Mouse (Mus musculus) CH12.LX (cell line): ENCODE data around the gene Gtf2h4. TPM values are rescaled to one million over a fixed set of nuclear protein-coding genes. Genes with fewer than 3 reads are reported as not detected.

ENCODE experiments used
- DNase-seq: peaks from one replicate; pipeline ENCODE4 v3.0.0-alpha.2; 2013; ENCODE audit errors: extremely low read depth
- H3K27ac ChIP-seq: 2 replicates; pipeline ENCODE4 v1.5.1; 2012; ENCODE audit warnings: low read depth, mild to moderate bottlenecking, control low read depth, moderate library complexity; ENCODE audit not compliant: insufficient read depth
- H3K27me3 ChIP-seq: replicated peaks from 2 replicates; pipeline ENCODE3; 2012; ENCODE audit warnings: inconsistent platforms
- H3K36me3 ChIP-seq, 2 experiments: replicated peaks in 1 of 2; 2 replicates each; pipeline versions ENCODE3 to v1.6.1; 2012; ENCODE audit warnings: inconsistent platforms in 1 of 2, low read length in 1 of 2, mild to moderate bottlenecking in 1 of 2, mixed read lengths in 1 of 2, moderate library complexity in 1 of 2; ENCODE audit not compliant: control insufficient read depth in 1 of 2, insufficient read depth in 1 of 2
- H3K4me1 ChIP-seq, 2 experiments: 2 replicates each; pipeline ENCODE4 v1.6.1; 2012; ENCODE audit warnings: inconsistent platforms in 1 of 2, moderate library complexity in 1 of 2; ENCODE audit not compliant: insufficient read depth in 2 of 2, control insufficient read depth in 1 of 2
- H3K4me2 ChIP-seq: 2 replicates; pipeline ENCODE4 v1.6.1; 2012; ENCODE audit warnings: low read depth, mild to moderate bottlenecking, control low read depth; ENCODE audit not compliant: poor library complexity, insufficient read depth, severe bottlenecking
- H3K4me3 ChIP-seq, 3 experiments: fragments of 150-350 bp in 1 of 3; sonication (generic) in 1 of 3; replicated peaks in 1 of 3; 2 replicates each; pipeline versions ENCODE3 to v1.5.1; 2011 to 2012; ENCODE audit warnings: low read depth in 2 of 3, low read length in 2 of 3, mild to moderate bottlenecking in 2 of 3, moderate library complexity in 2 of 3, control low read depth in 1 of 3, improper control_type of control experiment in 1 of 3, inconsistent platforms in 1 of 3, mixed read lengths in 1 of 3; ENCODE audit not compliant: poor library complexity in 1 of 3
- H3K79me2 ChIP-seq: replicated peaks from 2 replicates; pipeline ENCODE4 v1.6.1; 2012; ENCODE audit warnings: mild to moderate bottlenecking, moderate library complexity; ENCODE audit not compliant: control insufficient read depth, poor library complexity, insufficient read depth, severe bottlenecking; ENCODE audit errors: extremely low read depth
- H3K9ac ChIP-seq: 2 replicates; pipeline ENCODE4 v1.6.1; 2012; ENCODE audit warnings: low read depth, mild to moderate bottlenecking, control low read depth, moderate library complexity; ENCODE audit not compliant: insufficient read depth
- H3K9me3 ChIP-seq: replicated peaks from 2 replicates; pipeline ENCODE3; 2012; ENCODE audit warnings: low read length, inconsistent platforms, mixed read lengths
- BHLHE40 ChIP-seq: IDR thresholded peaks from 2 replicates; pipeline ENCODE4 v1.6.1; 2011; ENCODE audit warnings: mild to moderate bottlenecking, low read depth, low read length, improper control_type of control experiment
- CTCF ChIP-seq, 2 experiments: IDR thresholded peaks in 1 of 2; conservative IDR thresholded peaks in 1 of 2; 2 replicates each; pipeline ENCODE4 v1.5.1; 2011 to 2012; ENCODE audit warnings: low read depth in 2 of 2, low read length in 2 of 2, improper control_type of control experiment in 1 of 2, inconsistent platforms in 1 of 2, mild to moderate bottlenecking in 1 of 2, moderate library complexity in 1 of 2
- E2F4 ChIP-seq: IDR thresholded peaks from 2 replicates; pipeline ENCODE4 v1.6.1; 2011; ENCODE audit warnings: low read depth, low read length, improper control_type of control experiment; ENCODE audit not compliant: insufficient replicate concordance
- ELF1 ChIP-seq: IDR thresholded peaks from 2 replicates; pipeline ENCODE4 v1.6.1; 2014; ENCODE audit warnings: low read depth, mild to moderate bottlenecking, inconsistent platforms, low read length, improper control_type of control experiment
- EP300 ChIP-seq: IDR thresholded peaks from 2 replicates; pipeline ENCODE4 v1.6.1; 2011; ENCODE audit warnings: low read length, improper control_type of control experiment
- HCFC1 ChIP-seq: IDR thresholded peaks from 2 replicates; pipeline ENCODE4 v1.6.1; 2012; ENCODE audit warnings: low read depth, mild to moderate bottlenecking, inconsistent platforms, low read length, improper control_type of control experiment
- NELFE ChIP-seq: IDR thresholded peaks from 2 replicates; pipeline ENCODE4 v1.6.1; 2011; ENCODE audit warnings: low read depth, low read length, improper control_type of control experiment
- NRF1 ChIP-seq: IDR thresholded peaks from 2 replicates; pipeline ENCODE4 v1.6.1; 2014; ENCODE audit warnings: low read depth, mild to moderate bottlenecking, inconsistent platforms, low read length, improper control_type of control experiment, moderate library complexity
- PAX5 ChIP-seq: IDR thresholded peaks from 2 replicates; pipeline ENCODE4 v1.6.1; 2012; ENCODE audit warnings: low read length, inconsistent platforms, mixed read lengths
- POLR2A ChIP-seq: IDR thresholded peaks from 2 replicates; pipeline ENCODE4 v1.6.1; 2011; ENCODE audit warnings: low read depth, mild to moderate bottlenecking, improper control_type of control experiment, low read length
- RAD21 ChIP-seq: IDR thresholded peaks from 2 replicates; pipeline ENCODE4 v1.6.1; 2011; ENCODE audit warnings: low read depth, mild to moderate bottlenecking, low read length, improper control_type of control experiment, moderate library complexity
- RCOR1 ChIP-seq: conservative IDR thresholded peaks from 2 replicates; pipeline ENCODE4 v1.6.1; 2012; ENCODE audit warnings: low read depth, mild to moderate bottlenecking, inconsistent platforms, low read length, improper control_type of control experiment
- SMC3 ChIP-seq: IDR thresholded peaks from 2 replicates; pipeline ENCODE4 v1.6.1; 2011; ENCODE audit warnings: low read depth, low read length, improper control_type of control experiment
- TBP ChIP-seq: conservative IDR thresholded peaks from 2 replicates; pipeline ENCODE4 v1.6.1; 2011; ENCODE audit warnings: low read depth, low read length, improper control_type of control experiment
- TCF12 ChIP-seq: IDR thresholded peaks from 2 replicates; pipeline ENCODE4 v1.6.1; 2014; ENCODE audit warnings: low read depth, mild to moderate bottlenecking, inconsistent platforms, low read length, improper control_type of control experiment
- USF1 ChIP-seq: IDR thresholded peaks from 2 replicates; pipeline ENCODE4 v1.6.1; 2014; ENCODE audit warnings: low read depth, mild to moderate bottlenecking, inconsistent platforms, low read length, improper control_type of control experiment
- ZC3H11A ChIP-seq: IDR thresholded peaks from 2 replicates; pipeline ENCODE4 v1.6.1; 2012; ENCODE audit warnings: low read depth, mild to moderate bottlenecking, inconsistent platforms, low read length, improper control_type of control experiment
- ZKSCAN1 ChIP-seq: IDR thresholded peaks from 2 replicates; pipeline ENCODE4 v1.6.1; 2012; ENCODE audit warnings: low read depth, inconsistent platforms, low read length, improper control_type of control experiment, borderline replicate concordance
- dilution Hi-C: fragments of 300-500 bp; cut with MboI; formaldehyde crosslinking; loops from 2 replicates; pipeline ENCODE4 v1.14.3; 2020; ENCODE audit warnings: low sequenced_read_pairs; ENCODE audit not compliant: extremely low pct_unique_long_range_greater_than_20kb, extremely low pct_ligation_motif_present
- in situ Hi-C: fragments of 300-500 bp; cut with MboI; formaldehyde crosslinking; loops from 3 replicates; pipeline ENCODE4 v1.14.3; 2019; ENCODE audit warnings: low sequenced_read_pairs, low pct_ligation_motif_present, low pct_unique_long_range_greater_than_20kb, mixed read lengths
- polyA plus RNA-seq: library from polyadenylated mRNA; unstranded; fragments of >175 nt; gene quantifications from 2 replicates; pipeline ENCODE4 v1.2.1, GENCODE M21; 2012; ENCODE audit warnings: low read depth; ENCODE audit not compliant: insufficient read length
- total RNA-seq, 2 experiments: library from RNA; depleted of rRNA; stranded (reverse); fragments of 300-350 nt in 1 of 2; fragments of >200 nt in 1 of 2; gene quantifications; 2 replicates each; pipeline ENCODE4 v1.2.3; 2012 to 2014

Gene Gtf2h4
- total and polyA plus RNA-seq, 3 experiments, result 40.0 to 55.7 (median 40.7) TPM

- Histone ChIP-seq H3K4me2 (no peak overlapping the region), H3K27ac (no peak overlapping the region), H3K9ac (no peak overlapping the region), H3K9me3 (no peaks in the 10 kb centered on the region), H3K36me3 (peaks cover 13 to 32% of the 10 kb centered on the region in 2 experiments), H3K4me1 (peaks cover 5 to 28% of the 10 kb centered on the region in 2 experiments; a peak in 2 of 4 replicates), H3K4me3 (no peak overlapping the region), H3K79me2 (no peaks in the 10 kb centered on the region), H3K27me3 (no peaks in the 10 kb centered on the region)
- in situ Hi-C loops (no loop called here), dilution Hi-C loops (no loop called here)
- no peak for DNase-seq
- no peak for TF ChIP-seq TBP
- no peak for TF ChIP-seq NELFE
- no peak for TF ChIP-seq EP300
- no peak for TF ChIP-seq ZC3H11A
- TF ChIP-seq RCOR1, result no peak
- no peak for TF ChIP-seq RAD21
These were observed 16.6 kb upstream of the Gtf2h4 start for GRCm38 (mm10) chr17:35689936-35690645.

DNA sequence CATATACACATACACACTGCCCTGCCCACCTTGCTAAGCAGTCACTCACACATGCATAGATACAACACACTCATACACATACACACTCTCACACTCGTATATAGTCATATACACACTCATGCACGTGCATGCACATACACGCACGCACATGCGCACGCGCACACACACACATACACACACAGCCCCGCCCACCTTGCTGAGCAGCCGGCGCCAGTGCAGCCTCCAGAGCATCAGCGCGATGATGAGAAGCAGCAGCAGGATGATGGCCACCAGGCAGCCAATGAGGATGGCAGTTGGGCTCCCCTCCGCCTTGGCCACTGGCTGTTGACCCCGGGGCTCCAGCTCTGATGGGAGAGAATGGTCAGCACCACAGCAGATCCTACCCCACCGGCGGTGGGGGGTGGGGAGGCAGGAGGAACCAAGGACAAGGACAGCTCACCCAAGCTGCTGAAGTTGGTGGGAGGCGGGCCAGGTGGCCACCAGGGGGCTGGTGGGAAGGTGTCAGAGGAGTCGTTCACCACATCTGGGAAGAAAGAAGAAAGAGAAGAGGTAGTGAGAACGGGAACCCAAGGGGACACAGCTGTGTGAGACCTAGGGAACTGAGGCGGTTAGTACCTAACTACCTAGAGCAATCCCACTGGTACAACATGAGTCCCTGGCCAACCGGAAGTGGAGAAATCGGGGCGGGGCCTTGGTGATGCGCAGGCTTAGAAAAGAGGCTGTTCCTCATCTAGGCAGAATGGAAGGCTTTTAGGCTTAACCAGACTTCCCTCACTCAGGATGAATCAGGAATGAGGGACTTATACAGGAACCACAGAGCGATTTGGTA, 15.0 kb upstream of the Gtf2h4 start:
- peak; percentile 74 for DNase-seq
- H3K9me3 ChIP-seq, result no peaks in the 10 kb centered on the region
- H3K4me2 ChIP-seq, result no peak overlapping the region
- peak overlapping the region; percentile 17 to 42 (median 21) for H3K4me3 ChIP-seq
- no peak overlapping the region for H3K27ac ChIP-seq
- H3K36me3 ChIP-seq, result peaks cover 16 to 44% of the 10 kb centered on the region in 2 experiments
- TF ChIP-seq RAD21 (no peak; the same call in 1 of the 2 replicates), NRF1 (peak; percentile 56), TBP (no peak), BHLHE40 (no peak), E2F4 (no peak), USF1 (no peak), ZKSCAN1 (no peak), ELF1 (peak; percentile 48), PAX5 (no peak), HCFC1 (no peak), TCF12 (no peak), POLR2A (no peak), SMC3 (peak; percentile 35; the same call in 1 of the 2 replicates), CTCF (conservative IDR thresholded peaks at IDR 0.05 in 1 of 2, IDR thresholded peaks at IDR 0.05 in 1 of 2; ENCODE audit: low read depth in 2 of 2, low read length in 2 of 2) (peak in 1 of 2 experiments; percentile 50; a peak in 2 of 4 replicates)
- peaks cover 5 to 28% of the 10 kb centered on the region in 2 experiments; a peak in 2 of 4 replicates for H3K4me1 ChIP-seq
- no peaks in the 10 kb centered on the region for H3K27me3 ChIP-seq
- dilution Hi-C loops (no loop called here), in situ Hi-C loops (no loop called here)
- H3K9ac ChIP-seq, result no peak overlapping the region
- H3K79me2 ChIP-seq, result no peaks in the 10 kb centered on the region
